In the genomic region with DNA sequence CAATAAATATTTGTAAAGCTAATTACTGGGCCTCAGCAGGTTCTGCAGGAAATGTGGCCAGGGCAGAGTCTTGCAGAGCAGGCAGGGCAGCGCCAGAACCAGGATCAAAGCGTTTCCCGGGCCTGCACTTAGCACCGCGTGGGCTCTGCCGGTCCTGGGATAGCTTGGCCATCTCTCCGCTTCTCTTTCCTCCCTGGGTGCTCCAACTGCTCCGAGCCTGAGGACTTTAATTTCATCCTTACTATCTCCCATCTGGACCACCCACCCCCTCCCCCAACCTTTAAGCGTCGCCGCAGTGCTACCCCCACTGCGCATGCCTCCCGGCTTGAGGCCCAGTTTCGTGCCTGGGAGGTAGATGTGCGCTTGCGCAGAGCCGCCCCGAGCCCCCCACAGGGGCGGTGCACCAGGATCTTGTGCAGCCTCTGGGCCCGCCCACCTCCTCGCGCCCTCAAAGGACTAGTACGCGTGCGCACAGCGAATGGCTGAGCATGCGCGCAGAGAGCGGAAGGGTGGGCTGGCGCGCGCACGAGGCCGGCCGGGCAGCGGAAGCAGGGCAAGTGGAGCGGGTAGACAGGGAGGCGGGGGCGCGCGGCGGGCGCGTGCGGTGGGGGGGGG, we compare ENCODE assay signal across 8 mouse cellular contexts. TPM values are rescaled to one million over a fixed set of nuclear protein-coding genes. Genes with fewer than 3 reads are reported as not detected.
DNase-seq lines count a peak whose midpoint lies in the region; ATAC-seq lines count a peak whose summit lies in the region.

Gene Smarca4 (plus strand): TSS at position 553 of the 615 bp plus-strand sequence.

- intact Hi-C loops in gastrocnemius, postnatal 14 days (cut with DNase I; ENCODE audit: low total_unique reads), result no loop called here
- intact Hi-C loops in left cerebral cortex, postnatal 10 days (cut with DNase I), result no loop called here

- DNase-seq in adrenal gland, adult (ENCODE audit: inconsistent age in 2 of 2, low spot score in 1 of 2), result peak; percentile 100
- DNase-seq in embryo, embryonic 10.5 days (ENCODE audit: low spot score), result peak; percentile 100
- DNase-seq in gastrocnemius, postnatal 14 days, result peak; percentile 99
- DNase-seq in left cerebral cortex, postnatal 10 days (ENCODE audit: extremely low spot score in 1 of 2, low spot score in 2 of 2), result peak; percentile 99
- DNase-seq in right cerebral cortex, postnatal 25 days, result peak; percentile 100
- peak; percentile 99 to 100 for DNase-seq in urinary bladder, postnatal 4 days (ENCODE audit: low spot score in 2 of 2)

- peak; percentile 91 for ATAC-seq in inflammation-experienced regulatory T-cells, adult 6 months
- ATAC-seq in megakaryocyte-erythroid progenitor cell, adult 5-6 weeks (replicated peaks; ENCODE audit: low FRiP score, low TSS enrichment, poor library complexity, severe bottlenecking), result peak; percentile 93

RNA-seq across cellular contexts. Expression of gene Smarca4, which starts in this region (rescaled TPM):
- 10 to 100 TPM; 42.5 to 49.8 TPM for total RNA-seq in gastrocnemius, postnatal 14 days (2021)
- polyA plus RNA-seq in inflammation-experienced regulatory T-cells, adult 6 months (2017; shearing (Covaris generic)), result 10 to 100 TPM; 24.2 to 32.7 (median 26.9) TPM
- 100 to 1,000 TPM; 129 to 137 TPM for total RNA-seq in left cerebral cortex, postnatal 10 days (2021)
- 96.0 and 106 TPM in 2 replicates for total RNA-seq in megakaryocyte-erythroid progenitor cell, adult 5-6 weeks (2014; fragmentation: Nextera tagmentation)
- total RNA-seq in megakaryocyte-erythroid progenitor cell, adult 5-6 weeks (2017), result 55.3 and 82.3 TPM in 2 replicates

Comparison
In these comparisons a context has a peak if more than half of its experiments do, and no peak if none do; other contexts are left out.
1. Peak in every context shown above with its lines: DNase-seq and ATAC-seq.